Mouse (Mus musculus) intestine, embryonic 14.5 days (tissue): ENCODE results near the gene Vmn1r31. TPM values are rescaled to one million over a fixed set of nuclear protein-coding genes. Genes with fewer than 3 reads are reported as not detected.

Experiments used
- ATAC-seq: fragments of 200-750 bp; cut with Nextera tagmentation; replicated peaks from 2 replicates; pipeline ENCODE4 v1.8.0; 2017; ENCODE audit warnings: low read depth, moderate number of reproducible peaks, moderate TSS enrichment, moderate library complexity; ENCODE audit not compliant: low FRiP score, low TSS enrichment
- DNase-seq: peaks from one replicate; pipeline ENCODE4 v3.0.0-alpha.2; 2018; ENCODE audit warnings: low spot score
- H3K27ac ChIP-seq: fragments of 300-500 bp; sonication (generic); 2 replicates; pipeline ENCODE4 v1.5.1; 2014; ENCODE audit warnings: low read depth, mild to moderate bottlenecking, control low read depth
- H3K27me3 ChIP-seq: fragments of 300-500 bp; sonication (generic); replicated peaks from 2 replicates; pipeline ENCODE4 v1.6.1; 2014; ENCODE audit warnings: low read length, control low read depth; ENCODE audit not compliant: control insufficient read depth, insufficient read depth
- H3K36me3 ChIP-seq: fragments of 300-500 bp; sonication (generic); 2 replicates; pipeline ENCODE4 v1.6.1; 2014; ENCODE audit warnings: low read length, control low read depth; ENCODE audit not compliant: control insufficient read depth, insufficient read depth
- H3K4me1 ChIP-seq: fragments of 300-500 bp; sonication (generic); replicated peaks from 2 replicates; pipeline ENCODE4 v1.6.1; 2014; ENCODE audit warnings: low read length, control low read depth, mixed read lengths; ENCODE audit not compliant: control insufficient read depth, insufficient read depth
- H3K4me2 ChIP-seq: fragments of 300-500 bp; sonication (generic); 2 replicates; pipeline ENCODE4 v1.6.1; 2014; ENCODE audit warnings: low read length
- H3K4me3 ChIP-seq: fragments of 300-500 bp; sonication (generic); 2 replicates; pipeline ENCODE4 v1.5.1; 2014; ENCODE audit warnings: low read depth, low read length, control low read depth, mixed read lengths
- H3K9ac ChIP-seq: fragments of 300-500 bp; sonication (generic); 2 replicates; pipeline ENCODE4 v1.6.1; 2014; ENCODE audit warnings: mild to moderate bottlenecking, low read length
- H3K9me3 ChIP-seq: fragments of 300-500 bp; sonication (generic); 2 replicates; pipeline ENCODE4 v1.6.1; 2016; ENCODE audit warnings: low read length, control low read depth; ENCODE audit not compliant: control insufficient read depth
- WGBS: fragments of 180-500 bp; shearing (Covaris S2); extraction: QIAGEN DNeasy Blood & Tissue Kit; methylation state at CpG from one replicate; pipeline ENCODE4 v1.1.7; 2014; 5-methylcytosine and 5-hydroxymethylcytosine counted together
- polyA plus RNA-seq: library from polyadenylated mRNA; unstranded; fragments of >200 nt; fragmentation: Nextera tagmentation; extraction: Ambion mirVana; gene quantifications from 2 replicates; pipeline ENCODE4 v1.2.1, GENCODE M21; 2014

Gene Vmn1r31
- not detected in 2 replicates for polyA plus RNA-seq

DNA sequence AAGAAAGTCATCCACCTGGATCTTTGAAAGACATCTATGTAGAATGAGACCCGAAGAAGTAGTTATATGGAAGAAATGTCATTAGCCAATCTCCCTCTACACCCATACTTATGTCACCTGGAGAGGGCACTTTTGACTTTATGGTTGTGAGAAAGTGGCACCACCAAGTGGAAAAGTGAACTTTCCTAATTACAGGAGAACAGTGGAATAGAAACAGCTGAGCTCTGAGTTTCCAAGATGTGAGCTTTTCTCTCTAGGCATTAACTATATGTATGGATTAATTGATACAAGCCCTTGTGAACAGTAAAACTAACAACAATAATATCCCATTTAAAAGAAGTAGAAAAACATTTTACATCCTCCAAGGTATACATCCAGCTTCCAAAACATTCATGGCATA lies at the start of gene Vmn1r31:
Vmn1r31 (minus strand) TSS at position 101 of the 400 bp plus-strand sequence.
- 91% methylated on average over 1 of the region's 1 CpGs for WGBS
- Histone ChIP-seq H3K36me3 (no peaks in the 10 kb centered on the region), H3K4me2 (no peak within 1 kb of the TSS), H3K9me3 (no peaks in the 10 kb centered on the region), H3K4me1 (no peaks in the 10 kb centered on the region), H3K9ac (no peak within 1 kb of the TSS), H3K27ac (no peak within 1 kb of the TSS), H3K4me3 (no peak within 1 kb of the TSS), H3K27me3 (no peaks in the 10 kb centered on the region)
- ATAC-seq (no peak), DNase-seq (no peak)

DNA sequence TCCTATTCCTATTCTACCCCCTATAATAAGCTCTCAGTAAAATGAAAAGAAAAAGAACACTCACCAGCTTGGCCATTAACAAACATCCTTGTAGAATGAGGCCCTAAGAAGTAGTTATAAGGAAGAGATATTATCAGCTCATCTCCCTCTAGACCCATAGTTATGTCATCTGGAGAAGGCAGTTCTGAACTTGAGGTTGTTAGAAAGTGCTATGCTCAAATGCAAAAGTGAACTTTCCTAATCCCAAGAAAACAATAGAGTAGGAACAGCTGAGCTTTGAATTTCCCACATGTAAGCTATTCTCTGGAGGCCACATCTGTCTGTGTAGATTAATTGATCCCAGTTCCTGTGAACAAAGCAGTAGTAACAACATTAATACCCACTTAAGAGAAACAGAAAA lies 31.8 kb downstream of the Vmn1r31 start, which contains the start of gene Vmn1r30:
Vmn1r30 (minus strand) TSS at position 101 of the 400 bp plus-strand sequence.
- no peak for ATAC-seq
- no peak within 1 kb of the TSS for H3K4me2 ChIP-seq
- H3K4me3 ChIP-seq: no peak within 1 kb of the TSS

More for the DNA sequence above, 31.8 kb downstream of the Vmn1r31 start, which contains the start of gene Vmn1r30:
- no peaks in the 10 kb centered on the region for H3K4me1 ChIP-seq
- no peaks in the 10 kb centered on the region for H3K36me3 ChIP-seq
- H3K9me3 ChIP-seq: no peaks in the 10 kb centered on the region
- no peaks in the 10 kb centered on the region for H3K27me3 ChIP-seq
- no peak within 1 kb of the TSS for H3K9ac ChIP-seq
- no peak within 1 kb of the TSS for H3K27ac ChIP-seq
- DNase-seq: no peak

Other genes starting within 250 kb of the Vmn1r31 start
- gene Vmn1r28, start 213.3 kb downstream of the Vmn1r31 start, polyA plus RNA-seq: not detected in 2 replicates
- gene Vmn1r29, start 173.8 kb downstream of the Vmn1r31 start, polyA plus RNA-seq: not detected in 2 replicates
- not detected in 2 replicates for gene Vmn1r30, start 31.9 kb downstream of the Vmn1r31 start, polyA plus RNA-seq
- gene Abcg2, start 109.2 kb upstream of the Vmn1r31 start, polyA plus RNA-seq: 69.6 and 74.1 TPM in 2 replicates